Mouse (Mus musculus): Measurements from ENCODE around the gene Ugt1a10. TPM values are rescaled to one million over a fixed set of nuclear protein-coding genes. Genes with fewer than 3 reads are reported as not detected.
A peak's percentile ranks its signal among the peaks of the same experiment; 100 is the strongest.
"Not testable (repeated sequence)": the region's sequence is repeated elsewhere in the genome, so short reads cannot be mapped to it uniquely, and the experiment has no call there.

Ugt1a10 gene
- polyA plus RNA-seq, 1 experiment from 2014 or later: not detected

GRCm38 (mm10) chr1:88165711-88166110, 110.5 kb downstream of the Ugt1a10 start, which contains the start of gene Ugt1a5:
Gene Ugt1a5, plus strand, starts transcription at chr1:88166012.
- Histone ChIP-seq H3K27ac (replicated peaks) (no peak within 1 kb of the TSS), H3K9me3 (no peaks in the 10 kb centered on the region), H3K4me3 (no peak within 1 kb of the TSS), H3K4me1 (no peaks in the 10 kb centered on the region), H3K4me2 (replicated peaks) (no peak within 1 kb of the TSS), H3K36me3 (no peaks in the 10 kb centered on the region), H3K27me3 (no peaks in the 10 kb centered on the region), H3K9ac (replicated peaks) (no peak within 1 kb of the TSS)
- ATAC-seq (ENCODE audit: low FRiP score, low read depth): no peak
- 77% methylated on average over 5 of the region's 5 CpGs for WGBS

GRCm38 (mm10) chr1:88172190-88172589, 117.0 kb downstream of the Ugt1a10 start:
- H3K9me3 ChIP-seq; H3K4me2 ChIP-seq (replicated peaks); H3K27ac ChIP-seq (replicated peaks); ATAC-seq (ENCODE audit: low FRiP score, low read depth); H3K27me3 ChIP-seq; H3K36me3 ChIP-seq; H3K9ac ChIP-seq (replicated peaks); H3K4me3 ChIP-seq; H3K4me1 ChIP-seq: not testable (repeated sequence)
- 79% methylated on average over 6 of the region's 7 CpGs for WGBS

- H3K4me2 ChIP-seq (replicated peaks): no peak overlapping the region
- no peak overlapping the region for H3K9ac ChIP-seq (replicated peaks)
- H3K4me1 ChIP-seq: no peaks in the 10 kb centered on the region
- no peaks in the 10 kb centered on the region for H3K27me3 ChIP-seq
- H3K4me3 ChIP-seq: no peak overlapping the region
- ATAC-seq (ENCODE audit: low FRiP score, low read depth): no peak
- H3K9me3 ChIP-seq: peaks cover 24% of the 10 kb centered on the region
- no peaks in the 10 kb centered on the region for H3K36me3 ChIP-seq
- WGBS: 88% methylated on average over 1 of the region's 1 CpGs
- no peak overlapping the region for H3K27ac ChIP-seq (replicated peaks)
These were observed 124.5 kb downstream of the Ugt1a10 start for GRCm38 (mm10) chr1:88179657-88180056.

- no peak for ATAC-seq (ENCODE audit: low FRiP score, low read depth)
- H3K4me2 ChIP-seq (replicated peaks): no peak overlapping the region
- H3K27me3 ChIP-seq: no peaks in the 10 kb centered on the region
- no peaks in the 10 kb centered on the region for H3K36me3 ChIP-seq
- 88% methylated on average over 5 of the region's 5 CpGs for WGBS
- no peak overlapping the region for H3K9ac ChIP-seq (replicated peaks)
- no peaks in the 10 kb centered on the region for H3K4me1 ChIP-seq
- H3K27ac ChIP-seq (replicated peaks): no peak overlapping the region
- H3K4me3 ChIP-seq: no peak overlapping the region
- H3K9me3 ChIP-seq: no peaks in the 10 kb centered on the region
These were observed 131.2 kb downstream of the Ugt1a10 start for GRCm38 (mm10) chr1:88186325-88186935.

GRCm38 (mm10) chr1:88192136-88192535, 136.9 kb downstream of the Ugt1a10 start:
- Histone ChIP-seq H3K4me2 (replicated peaks) (no peak overlapping the region), H3K27me3 (no peaks in the 10 kb centered on the region), H3K27ac (replicated peaks) (no peak overlapping the region), H3K4me3 (no peak overlapping the region), H3K4me1 (no peaks in the 10 kb centered on the region), H3K9me3 (no peaks in the 10 kb centered on the region), H3K36me3 (no peaks in the 10 kb centered on the region), H3K9ac (replicated peaks) (no peak overlapping the region)
- ATAC-seq (ENCODE audit: low FRiP score, low read depth): no peak
- WGBS: 58% methylated on average over 3 of the region's 3 CpGs

GRCm38 (mm10) chr1:88195687-88196086, 140.5 kb downstream of the Ugt1a10 start:
- no peak overlapping the region for H3K27ac ChIP-seq (replicated peaks)
- H3K4me3 ChIP-seq: no peak overlapping the region
- H3K4me1 ChIP-seq: no peaks in the 10 kb centered on the region
- 0 out of 2 replicates have a peak, but pooled peaks cover 6% of the 10 kb centered on the region for H3K27me3 ChIP-seq
- ATAC-seq (ENCODE audit: low FRiP score, low read depth): no peak
- no peaks in the 10 kb centered on the region for H3K9me3 ChIP-seq
- no peak overlapping the region for H3K4me2 ChIP-seq (replicated peaks)
- no peak overlapping the region for H3K9ac ChIP-seq (replicated peaks)
- no peaks in the 10 kb centered on the region for H3K36me3 ChIP-seq
- 95% methylated on average over 1 of the region's 1 CpGs for WGBS

- no peak overlapping the region for H3K4me2 ChIP-seq (replicated peaks)
- H3K9ac ChIP-seq (replicated peaks): no peak overlapping the region
- no peaks in the 10 kb centered on the region for H3K9me3 ChIP-seq
- H3K4me1 ChIP-seq: no peaks in the 10 kb centered on the region
- 0 out of 2 replicates have a peak, but pooled peaks cover 6% of the 10 kb centered on the region for H3K27me3 ChIP-seq
- no peak overlapping the region for H3K4me3 ChIP-seq
- WGBS: 76% methylated on average over 3 of the region's 3 CpGs
- no peaks in the 10 kb centered on the region for H3K36me3 ChIP-seq
- no peak overlapping the region for H3K27ac ChIP-seq (replicated peaks)
- no peak for ATAC-seq (ENCODE audit: low FRiP score, low read depth)
These were observed 142.3 kb downstream of the Ugt1a10 start for GRCm38 (mm10) chr1:88197443-88197842.

- no peak overlapping the region for H3K9ac ChIP-seq (replicated peaks)
- no peak overlapping the region for H3K27ac ChIP-seq (replicated peaks)
- 80% methylated on average over 2 of the region's 2 CpGs for WGBS
- H3K4me3 ChIP-seq: no peak overlapping the region
- H3K4me1 ChIP-seq: no peaks in the 10 kb centered on the region
- 0 out of 2 replicates have a peak, but pooled peaks cover 6% of the 10 kb centered on the region for H3K27me3 ChIP-seq
- H3K4me2 ChIP-seq (replicated peaks): no peak overlapping the region
- H3K9me3 ChIP-seq: 0 out of 2 replicates have a peak, but pooled peaks cover 7% of the 10 kb centered on the region
- ATAC-seq (ENCODE audit: low FRiP score, low read depth): no peak
- H3K36me3 ChIP-seq: no peaks in the 10 kb centered on the region
These were observed 144.8 kb downstream of the Ugt1a10 start for GRCm38 (mm10) chr1:88199996-88200395.

- 87% methylated on average over 7 of the region's 7 CpGs for WGBS
These were observed 145.3 kb downstream of the Ugt1a10 start, which contains the start of gene Ugt1a2 for GRCm38 (mm10) chr1:88200456-88200855. Gene Ugt1a2, plus strand, starts transcription at chr1:88200601.

GRCm38 (mm10) chr1:88205294-88205922, 150.2 kb downstream of the Ugt1a10 start, which contains the start of gene Dnajb3:
Gene Dnajb3, minus strand, starts transcription at chr1:88205782.
- Histone ChIP-seq H3K4me2 (replicated peaks) (peak within 1 kb of the TSS; percentile 66), H3K4me3 (peak within 1 kb of the TSS; percentile 53), H3K27me3 (peaks cover 4% of the 10 kb centered on the region; the same call in 1 of the 2 replicates), H3K4me1 (no peaks in the 10 kb centered on the region), H3K9me3 (0 out of 2 replicates have a peak, but pooled peaks cover 7% of the 10 kb centered on the region), H3K27ac (replicated peaks) (no peak within 1 kb of the TSS; the same call in 1 of the 2 replicates), H3K36me3 (no peaks in the 10 kb centered on the region), H3K9ac (replicated peaks) (peak within 1 kb of the TSS; percentile 62)
- ATAC-seq (ENCODE audit: low FRiP score, low read depth): peak; percentile 99
- 5% methylated on average over 62 of the region's 62 CpGs for WGBS

More at GRCm38 (mm10) chr1:88200456-88200855, 145.3 kb downstream of the Ugt1a10 start, which contains the start of gene Ugt1a2:
- Histone ChIP-seq H3K9ac (replicated peaks) (no peak within 1 kb of the TSS), H3K36me3 (no peaks in the 10 kb centered on the region), H3K27me3 (0 out of 2 replicates have a peak, but pooled peaks cover 6% of the 10 kb centered on the region), H3K4me3 (no peak within 1 kb of the TSS), H3K4me1 (no peaks in the 10 kb centered on the region), H3K27ac (replicated peaks) (no peak within 1 kb of the TSS), H3K4me2 (replicated peaks) (no peak within 1 kb of the TSS), H3K9me3 (0 out of 2 replicates have a peak, but pooled peaks cover 7% of the 10 kb centered on the region)
- ATAC-seq (ENCODE audit: low FRiP score, low read depth): no peak

- no peak for ATAC-seq (ENCODE audit: low FRiP score, low read depth)
- Histone ChIP-seq H3K27me3 (peaks cover 4% of the 10 kb centered on the region; the same call in 1 of the 2 replicates), H3K36me3 (no peaks in the 10 kb centered on the region), H3K4me1 (no peaks in the 10 kb centered on the region), H3K9ac (replicated peaks) (no peak overlapping the region), H3K27ac (replicated peaks) (no peak overlapping the region), H3K4me2 (replicated peaks) (no peak overlapping the region), H3K9me3 (peaks cover 14% of the 10 kb centered on the region), H3K4me3 (no peak overlapping the region)
- 77% methylated on average over 2 of the region's 2 CpGs for WGBS
These were observed 151.8 kb downstream of the Ugt1a10 start for GRCm38 (mm10) chr1:88206843-88207479.

- H3K9ac ChIP-seq (replicated peaks): no peak within 1 kb of the TSS
- no peak within 1 kb of the TSS for H3K4me2 ChIP-seq (replicated peaks)
- H3K4me3 ChIP-seq: no peak within 1 kb of the TSS
- ATAC-seq (ENCODE audit: low FRiP score, low read depth): no peak
- H3K4me1 ChIP-seq: no peaks in the 10 kb centered on the region
- H3K36me3 ChIP-seq: no peaks in the 10 kb centered on the region
- peaks cover 51% of the 10 kb centered on the region for H3K9me3 ChIP-seq
- WGBS: 67% methylated on average over 8 of the region's 8 CpGs
- peaks cover 4% of the 10 kb centered on the region; the same call in 1 of the 2 replicates for H3K27me3 ChIP-seq
- no peak within 1 kb of the TSS for H3K27ac ChIP-seq (replicated peaks)
These were observed 156.6 kb downstream of the Ugt1a10 start, which contains the start of gene Ugt1a1 for GRCm38 (mm10) chr1:88211812-88212211. Gene Ugt1a1, plus strand, starts transcription at chr1:88211959.
